Mouse (Mus musculus) B cell, adult 62 days (primary cell): ENCODE results near the gene Ceacam10. TPM values are rescaled to one million over a fixed set of nuclear protein-coding genes. Genes with fewer than 3 reads are reported as not detected.

Source experiments
- total RNA-seq: library from RNA; stranded (reverse); gene quantifications from 4 replicates; pipeline ENCODE4 v1.2.4, GENCODE M21; 2023

Gene Ceacam10
- total RNA-seq, result not detected in 4 replicates

DNA sequence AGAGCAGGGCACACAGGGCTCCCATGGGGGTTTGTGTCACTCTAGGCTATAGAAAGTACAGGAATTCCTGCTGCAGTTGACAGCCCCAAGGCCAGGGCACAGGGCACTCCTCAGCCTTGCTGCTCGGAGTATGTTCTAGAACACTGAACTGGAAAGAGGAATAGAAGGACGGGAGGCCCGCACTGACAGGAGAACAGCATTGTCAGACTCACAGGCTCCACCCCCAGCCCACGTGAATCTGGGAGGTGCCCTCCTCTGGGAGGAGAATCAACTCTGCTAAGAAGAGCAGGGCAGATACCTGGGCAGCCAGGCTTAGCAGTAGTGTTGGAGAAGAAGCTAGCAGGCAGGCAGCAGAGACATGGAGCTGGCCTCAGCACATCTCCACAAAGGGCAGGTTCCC, at the start of gene Ceacam10:
Ceacam10 (plus strand) TSS at position 289 of the 400 bp plus-strand sequence.

DNA sequence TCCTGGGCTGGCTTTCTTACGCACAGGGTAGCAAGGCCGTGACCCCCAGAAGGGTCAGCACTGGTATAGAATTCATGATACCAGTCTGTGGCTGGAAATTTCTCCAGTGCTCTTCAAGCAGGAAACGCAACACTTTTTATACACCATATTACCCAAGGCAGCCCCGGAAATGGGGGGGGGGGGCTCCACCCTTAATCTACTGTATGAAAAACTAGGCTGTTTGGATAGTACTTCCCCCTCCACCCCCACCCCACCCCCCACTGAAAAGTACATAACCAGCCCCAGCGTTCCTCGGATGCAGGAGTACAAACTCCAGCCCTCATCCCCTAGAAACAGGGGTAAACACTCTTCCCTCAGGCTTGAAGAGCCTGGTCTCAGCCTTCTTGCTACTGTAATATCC, 16.8 kb upstream of the Ceacam10 start, which contains the start of gene Cd177:
Cd177 (minus strand) TSS at position 101 of the 400 bp plus-strand sequence.

Other genes starting within 250 kb of the Ceacam10 start
- 21.1 to 23.8 TPM (median 22.9 TPM) in 4 replicates for gene Irgq, start 246.5 kb upstream of the Ceacam10 start, total RNA-seq
- 0.95 TPM in 1 of 4 replicates, not detected in the others for gene Pinlyp, start 231.1 kb upstream of the Ceacam10 start, total RNA-seq
- 82.6 to 95.2 TPM (median 89.3 TPM) in 4 replicates for gene Xrcc1, start 230.9 kb upstream of the Ceacam10 start, total RNA-seq
- gene Ethe1, start 189.7 kb upstream of the Ceacam10 start, total RNA-seq, result 8.6 to 10.6 TPM (median 10.1 TPM) in 4 replicates
- not detected in 4 replicates for gene Zfp575, start 189.6 kb upstream of the Ceacam10 start, total RNA-seq
- 25.2 to 27.4 TPM (median 25.6 TPM) in 4 replicates for gene Phldb3, start 166.4 kb upstream of the Ceacam10 start, total RNA-seq
- gene Lypd3, start 140.7 kb upstream of the Ceacam10 start, total RNA-seq, result 0.36 to 0.70 TPM (median 0.58 TPM) in 3 of 4 replicates, not detected in the other
- gene Tex101, start 100.5 kb upstream of the Ceacam10 start, total RNA-seq, result not detected in 4 replicates
- gene BC049730, start 68.0 kb upstream of the Ceacam10 start, total RNA-seq, result not detected in 4 replicates
- not detected in 4 replicates for gene Gm4763, start 50.3 kb upstream of the Ceacam10 start, total RNA-seq
- gene Cd177, start 16.9 kb upstream of the Ceacam10 start, total RNA-seq, result 0.19 to 0.55 TPM (median 0.33 TPM) in 3 of 4 replicates, not detected in the other
- gene Gm9844, start 85.0 kb downstream of the Ceacam10 start, total RNA-seq, result 2.1 to 3.0 TPM in 2 of 4 replicates, not detected in the others
- not detected in 4 replicates for gene Lypd4, start 92.7 kb downstream of the Ceacam10 start, total RNA-seq
- gene Dmrtc2, start 92.9 kb downstream of the Ceacam10 start, total RNA-seq, result not detected in 4 replicates
- gene Rps19, start 107.2 kb downstream of the Ceacam10 start, total RNA-seq, result 2,598 to 2,748 TPM (median 2,653 TPM) in 4 replicates
- gene Cd79a, start 120.2 kb downstream of the Ceacam10 start, total RNA-seq, result 1,659 to 1,744 TPM (median 1,696 TPM) in 4 replicates
- gene Arhgef1, start 125.7 kb downstream of the Ceacam10 start, total RNA-seq, result 1,204 to 1,300 TPM (median 1,213 TPM) in 4 replicates
- not detected in 4 replicates for gene Gm4881, start 167.3 kb downstream of the Ceacam10 start, total RNA-seq
- 169 to 194 TPM (median 186 TPM) in 4 replicates for gene Rabac1, start 195.5 kb downstream of the Ceacam10 start, total RNA-seq
- 0.39 to 0.54 TPM (median 0.50 TPM) in 3 of 4 replicates, not detected in the other for gene Atp1a3, start 228.8 kb downstream of the Ceacam10 start, total RNA-seq